Mouse (Mus musculus): ENCODE results near the gene Pigh. TPM values are rescaled to one million over a fixed set of nuclear protein-coding genes. Genes with fewer than 3 reads are reported as not detected.

The Pigh gene
- polyA plus RNA-seq, 1 experiment from 2014 or later = 27.3 TPM

DNA sequence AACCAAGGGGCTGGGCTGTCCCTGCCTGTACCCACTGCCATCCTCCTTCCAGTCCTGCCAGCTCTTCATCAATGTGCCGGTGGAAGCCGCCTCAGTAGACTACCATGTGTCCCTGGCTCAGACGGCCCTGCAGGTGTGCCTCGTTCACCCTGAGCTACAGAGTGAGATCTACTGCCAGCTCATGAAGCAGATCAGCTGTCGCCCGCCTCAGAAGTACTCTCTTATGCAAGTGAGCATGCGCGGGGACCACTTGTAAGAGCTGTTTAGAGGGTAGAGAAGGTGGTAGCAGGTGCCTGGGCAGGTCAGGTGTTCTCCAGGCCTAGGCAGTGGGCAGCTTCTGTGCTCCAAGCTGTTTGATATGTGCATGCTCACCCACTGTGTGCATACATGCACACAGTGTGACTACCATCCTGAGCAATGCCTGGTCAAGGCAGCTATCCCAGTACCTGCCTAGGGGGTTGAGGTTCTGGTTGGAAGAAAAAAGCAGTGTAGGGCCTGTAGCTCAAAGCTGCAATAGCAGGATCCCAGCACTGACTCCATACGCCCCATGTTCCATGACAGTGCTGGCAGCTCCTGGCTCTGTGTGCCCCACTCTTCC is 18.6 kb downstream of the Pigh start:
- Histone ChIP-seq H3K9me3 (ENCODE audit: control insufficient read depth, low read length) (no peaks in the 10 kb centered on the region), H3K36me3 (ENCODE audit: control insufficient read depth, insufficient read depth, low read length) (peaks cover 77% of the 10 kb centered on the region), H3K27ac (ENCODE audit: low read depth) (no peak overlapping the region), H3K9ac (ENCODE audit: low read length) (no peak overlapping the region), H3K4me1 (replicated peaks; ENCODE audit: control insufficient read depth, insufficient read depth, low read length) (no peaks in the 10 kb centered on the region), H3K27me3 (replicated peaks; ENCODE audit: control insufficient read depth, insufficient read depth, low read length) (no peaks in the 10 kb centered on the region), H3K4me3 (ENCODE audit: low read depth, low read length) (no peak overlapping the region), H3K4me2 (ENCODE audit: low read length) (no peak overlapping the region)
- ATAC-seq (replicated peaks; ENCODE audit: low FRiP score, low TSS enrichment, low read depth) = no peak
- no peak for DNase-seq (ENCODE audit: low spot score)
- WGBS = 89% methylated on average over 9 of the region's 9 CpGs

DNA sequence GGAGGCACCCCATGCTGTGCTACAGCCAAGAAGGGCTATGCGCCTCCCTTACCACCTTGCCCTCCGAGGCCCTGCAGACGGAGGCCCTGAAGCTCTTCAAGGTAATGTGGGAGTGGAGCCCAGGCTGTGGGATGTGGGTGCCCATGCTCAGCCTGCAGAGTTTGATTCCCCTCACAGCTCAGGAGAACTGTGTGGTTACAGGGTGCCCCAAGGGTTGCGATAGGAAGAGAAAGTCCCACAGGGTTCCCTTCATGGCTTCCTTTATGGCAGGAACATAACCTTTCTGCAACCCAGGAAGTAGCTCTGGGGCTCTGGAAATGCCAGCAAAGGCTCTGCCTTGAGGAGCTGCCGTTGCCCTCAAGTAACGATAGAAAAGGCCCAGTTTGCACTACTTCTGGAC is 19.5 kb downstream of the Pigh start:
- no peaks in the 10 kb centered on the region for H3K9me3 ChIP-seq (ENCODE audit: control insufficient read depth, low read length)
- 81% methylated on average over 6 of the region's 6 CpGs for WGBS
- no peak overlapping the region for H3K4me3 ChIP-seq (ENCODE audit: low read depth, low read length)
- ATAC-seq (replicated peaks; ENCODE audit: low FRiP score, low TSS enrichment, low read depth) = no peak
- peaks cover 69% of the 10 kb centered on the region for H3K36me3 ChIP-seq (ENCODE audit: control insufficient read depth, insufficient read depth, low read length)
- H3K27me3 ChIP-seq (replicated peaks; ENCODE audit: control insufficient read depth, insufficient read depth, low read length) = no peaks in the 10 kb centered on the region
- H3K9ac ChIP-seq (ENCODE audit: low read length) = no peak overlapping the region
- H3K27ac ChIP-seq (ENCODE audit: low read depth) = no peak overlapping the region
- H3K4me2 ChIP-seq (ENCODE audit: low read length) = no peak overlapping the region
- DNase-seq (ENCODE audit: low spot score) = no peak
- H3K4me1 ChIP-seq (replicated peaks; ENCODE audit: control insufficient read depth, insufficient read depth, low read length) = no peaks in the 10 kb centered on the region

DNA sequence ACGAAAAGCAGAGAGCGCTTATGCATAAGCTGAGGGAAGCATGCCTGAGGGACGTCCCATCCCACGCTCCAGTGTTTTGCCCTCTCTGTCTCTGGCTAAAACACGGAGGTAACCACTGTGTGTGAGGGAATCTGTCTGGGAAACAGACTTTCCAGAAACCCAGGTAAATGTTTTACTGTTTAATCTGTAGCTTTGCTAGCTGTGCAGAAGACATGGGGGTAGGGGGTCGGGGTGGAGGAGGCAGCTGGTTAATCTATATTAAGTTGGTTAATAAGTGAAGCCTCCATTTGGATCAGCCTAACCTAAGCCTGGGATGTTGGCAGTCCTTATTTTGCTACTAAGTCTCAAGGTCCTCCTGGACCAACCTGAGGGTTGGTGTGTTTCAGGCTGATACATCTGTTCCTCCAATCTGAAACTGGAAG is 20.3 kb downstream of the Pigh start:
- WGBS = 88% methylated on average over 6 of the region's 6 CpGs
- Histone ChIP-seq H3K4me2 (ENCODE audit: low read length) (no peak overlapping the region), H3K27ac (ENCODE audit: low read depth) (no peak overlapping the region), H3K4me3 (ENCODE audit: low read depth, low read length) (no peak overlapping the region), H3K4me1 (replicated peaks; ENCODE audit: control insufficient read depth, insufficient read depth, low read length) (no peaks in the 10 kb centered on the region), H3K9ac (ENCODE audit: low read length) (no peak overlapping the region), H3K9me3 (ENCODE audit: control insufficient read depth, low read length) (no peaks in the 10 kb centered on the region), H3K27me3 (replicated peaks; ENCODE audit: control insufficient read depth, insufficient read depth, low read length) (no peaks in the 10 kb centered on the region), H3K36me3 (ENCODE audit: control insufficient read depth, insufficient read depth, low read length) (peaks cover 62% of the 10 kb centered on the region)
- no peak for DNase-seq (ENCODE audit: low spot score)
- no peak for ATAC-seq (replicated peaks; ENCODE audit: low FRiP score, low TSS enrichment, low read depth)

DNA sequence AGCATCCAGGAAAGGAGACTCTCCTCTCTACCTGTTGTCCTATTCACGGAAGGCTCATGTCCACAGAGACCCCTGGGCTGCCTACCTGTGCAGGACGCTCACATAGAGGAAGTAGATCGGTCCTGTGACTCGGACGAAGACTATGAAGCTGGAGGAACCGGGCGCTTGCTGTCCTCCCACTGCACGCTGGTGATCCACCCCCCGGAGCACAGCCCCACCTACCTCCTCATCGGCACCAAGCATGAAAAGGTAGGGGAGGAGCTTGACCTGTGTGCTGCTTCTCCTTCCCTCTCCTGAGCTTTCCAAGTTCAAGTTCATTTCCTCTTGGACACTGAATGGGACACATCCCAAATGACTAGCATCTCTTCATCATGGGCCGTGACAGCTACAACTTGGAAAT is 21.1 kb downstream of the Pigh start:
- peaks cover 61% of the 10 kb centered on the region for H3K36me3 ChIP-seq (ENCODE audit: control insufficient read depth, insufficient read depth, low read length)
- no peaks in the 10 kb centered on the region for H3K9me3 ChIP-seq (ENCODE audit: control insufficient read depth, low read length)
- 92% methylated on average over 11 of the region's 11 CpGs for WGBS
- DNase-seq (ENCODE audit: low spot score) (no peak), ATAC-seq (replicated peaks; ENCODE audit: low FRiP score, low TSS enrichment, low read depth) (no peak)
- H3K4me1 ChIP-seq (replicated peaks; ENCODE audit: control insufficient read depth, insufficient read depth, low read length) = no peaks in the 10 kb centered on the region
- no peak overlapping the region for H3K27ac ChIP-seq (ENCODE audit: low read depth)
- H3K4me3 ChIP-seq (ENCODE audit: low read depth, low read length) = no peak overlapping the region
- no peak overlapping the region for H3K9ac ChIP-seq (ENCODE audit: low read length)
- H3K27me3 ChIP-seq (replicated peaks; ENCODE audit: control insufficient read depth, insufficient read depth, low read length) = no peaks in the 10 kb centered on the region
- no peak overlapping the region for H3K4me2 ChIP-seq (ENCODE audit: low read length)

DNA sequence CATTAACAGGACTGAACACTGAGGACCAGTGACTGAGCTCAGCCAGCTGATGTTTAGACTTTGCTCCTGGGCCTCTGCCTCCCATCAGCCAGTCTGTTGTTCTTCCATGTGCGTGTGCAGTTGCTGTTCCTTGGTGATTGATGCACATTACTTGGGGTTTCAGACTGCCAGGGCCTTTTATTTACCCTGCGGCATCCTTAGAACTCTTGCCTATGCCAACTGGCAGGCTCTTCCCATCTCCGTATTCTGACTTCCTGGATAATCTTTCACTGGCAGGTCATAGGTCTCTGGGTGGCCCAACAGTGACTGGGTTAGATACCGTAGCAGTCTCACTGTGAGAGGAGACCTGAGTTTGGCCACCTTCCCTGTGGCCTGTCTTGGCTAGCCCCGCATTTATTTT is 21.9 kb downstream of the Pigh start:
- H3K27me3 ChIP-seq (replicated peaks; ENCODE audit: control insufficient read depth, insufficient read depth, low read length) = no peaks in the 10 kb centered on the region
- H3K4me2 ChIP-seq (ENCODE audit: low read length) = no peak overlapping the region
- no peaks in the 10 kb centered on the region for H3K9me3 ChIP-seq (ENCODE audit: control insufficient read depth, low read length)
- H3K9ac ChIP-seq (ENCODE audit: low read length) = no peak overlapping the region
- H3K27ac ChIP-seq (ENCODE audit: low read depth) = no peak overlapping the region
- H3K36me3 ChIP-seq (ENCODE audit: control insufficient read depth, insufficient read depth, low read length) = peaks cover 54% of the 10 kb centered on the region
- no peaks in the 10 kb centered on the region for H3K4me1 ChIP-seq (replicated peaks; ENCODE audit: control insufficient read depth, insufficient read depth, low read length)
- 86% methylated on average over 5 of the region's 5 CpGs for WGBS
- no peak for DNase-seq (ENCODE audit: low spot score)
- no peak overlapping the region for H3K4me3 ChIP-seq (ENCODE audit: low read depth, low read length)
- ATAC-seq (replicated peaks; ENCODE audit: low FRiP score, low TSS enrichment, low read depth) = no peak

DNA sequence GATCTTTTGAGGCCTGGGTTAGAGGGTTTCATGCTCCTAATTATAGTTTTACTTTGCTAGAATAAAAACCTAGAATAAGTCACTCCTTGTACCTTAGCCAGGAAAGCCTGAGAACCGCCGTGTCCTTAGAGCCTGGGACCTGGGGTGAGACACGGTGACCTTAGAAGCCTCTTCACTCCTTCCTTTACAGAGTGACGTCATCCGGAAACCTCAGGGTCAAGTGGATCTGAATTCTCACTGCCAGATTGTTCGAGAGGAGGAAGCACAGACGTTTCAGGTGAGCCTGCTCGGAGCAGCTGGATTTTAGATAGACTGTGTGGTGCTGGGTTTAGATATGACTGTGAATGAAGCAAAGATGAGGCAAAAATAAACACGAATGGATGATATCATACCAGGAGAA is 23.0 kb downstream of the Pigh start:
- H3K27me3 ChIP-seq (replicated peaks; ENCODE audit: control insufficient read depth, insufficient read depth, low read length) = no peaks in the 10 kb centered on the region
- WGBS = 79% methylated on average over 9 of the region's 9 CpGs
- H3K4me3 ChIP-seq (ENCODE audit: low read depth, low read length) = no peak overlapping the region
- DNase-seq (ENCODE audit: low spot score) = no peak
- ATAC-seq (replicated peaks; ENCODE audit: low FRiP score, low TSS enrichment, low read depth) = no peak
- H3K36me3 ChIP-seq (ENCODE audit: control insufficient read depth, insufficient read depth, low read length) = peaks cover 52% of the 10 kb centered on the region
- H3K27ac ChIP-seq (ENCODE audit: low read depth) = no peak overlapping the region
- no peak overlapping the region for H3K9ac ChIP-seq (ENCODE audit: low read length)
- no peaks in the 10 kb centered on the region for H3K9me3 ChIP-seq (ENCODE audit: control insufficient read depth, low read length)
- H3K4me2 ChIP-seq (ENCODE audit: low read length) = no peak overlapping the region
- no peaks in the 10 kb centered on the region for H3K4me1 ChIP-seq (replicated peaks; ENCODE audit: control insufficient read depth, insufficient read depth, low read length)

DNA sequence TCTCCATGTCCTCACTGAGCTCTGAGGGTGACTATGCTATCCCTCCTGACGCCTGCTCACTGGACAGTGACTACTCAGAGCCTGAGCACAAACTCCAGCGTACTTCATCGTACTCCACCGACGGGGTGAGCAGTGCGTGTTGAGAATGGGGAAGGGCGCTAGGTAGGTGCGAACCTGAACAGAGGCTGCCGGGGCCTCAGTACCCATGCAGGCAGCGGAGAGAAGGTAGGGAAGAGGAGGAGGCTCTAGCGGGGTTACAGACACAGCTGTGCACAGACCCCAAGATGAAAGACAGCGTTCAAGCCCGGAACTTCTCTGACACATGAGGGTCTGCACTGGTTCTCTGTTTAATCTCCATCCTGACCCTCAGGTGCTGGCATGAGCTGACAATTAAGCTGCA is 25.0 kb downstream of the Pigh start:
- DNase-seq (ENCODE audit: low spot score) (no peak), ATAC-seq (replicated peaks; ENCODE audit: low FRiP score, low TSS enrichment, low read depth) (no peak)
- H3K4me3 ChIP-seq (ENCODE audit: low read depth, low read length) = no peak overlapping the region
- no peak overlapping the region for H3K4me2 ChIP-seq (ENCODE audit: low read length)
- no peak overlapping the region for H3K9ac ChIP-seq (ENCODE audit: low read length)
- 79% methylated on average over 13 of the region's 13 CpGs for WGBS
- no peak overlapping the region for H3K27ac ChIP-seq (ENCODE audit: low read depth)
- peaks cover 40% of the 10 kb centered on the region for H3K36me3 ChIP-seq (ENCODE audit: control insufficient read depth, insufficient read depth, low read length)
- H3K27me3 ChIP-seq (replicated peaks; ENCODE audit: control insufficient read depth, insufficient read depth, low read length) = no peaks in the 10 kb centered on the region
- no peaks in the 10 kb centered on the region for H3K4me1 ChIP-seq (replicated peaks; ENCODE audit: control insufficient read depth, insufficient read depth, low read length)
- H3K9me3 ChIP-seq (ENCODE audit: control insufficient read depth, low read length) = no peaks in the 10 kb centered on the region

DNA sequence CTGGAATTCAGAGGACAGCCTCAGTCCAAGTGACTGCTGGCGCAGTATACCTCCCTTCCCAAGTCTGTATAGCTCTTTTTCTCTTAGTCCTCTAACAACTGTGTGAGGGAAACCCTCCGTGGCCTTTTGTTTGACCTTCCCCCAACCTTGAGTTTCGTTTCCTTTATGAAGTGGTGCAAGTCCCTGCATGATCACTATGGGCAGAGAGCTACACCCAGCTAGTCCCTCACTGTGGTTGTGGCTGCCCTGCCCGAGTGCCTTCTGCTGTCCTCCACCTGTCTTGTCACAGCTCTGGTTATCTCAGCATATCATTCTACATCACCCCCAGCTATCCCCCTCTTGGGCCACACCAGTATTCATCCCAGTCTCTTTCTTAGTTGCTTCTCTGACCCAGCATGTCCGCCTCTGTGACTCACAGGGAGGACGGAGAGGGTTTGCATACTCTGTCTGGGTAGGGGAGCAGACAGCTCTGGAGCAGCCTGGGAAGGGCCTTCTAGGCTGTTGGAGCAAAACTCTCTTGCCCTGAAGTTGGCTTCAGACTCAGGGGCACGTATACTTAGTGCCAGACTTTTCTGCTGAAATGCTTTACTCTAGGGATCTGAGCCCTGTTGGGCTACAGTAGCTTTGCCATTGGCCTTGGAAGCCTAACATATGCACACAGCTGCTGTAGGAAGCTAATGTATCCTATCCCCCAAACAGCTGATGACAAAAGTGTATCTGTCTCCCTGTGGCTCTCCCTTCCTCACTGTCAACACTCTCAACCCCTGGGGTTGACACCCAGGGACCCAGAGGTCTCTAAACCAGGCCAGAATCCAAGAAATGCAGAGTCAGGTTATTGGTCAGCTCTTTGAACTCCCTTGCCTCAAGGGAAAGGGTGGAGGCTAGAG is 28.4 kb downstream of the Pigh start:
- DNase-seq (ENCODE audit: low spot score) (no peak), ATAC-seq (replicated peaks; ENCODE audit: low FRiP score, low TSS enrichment, low read depth) (no peak)

DNA sequence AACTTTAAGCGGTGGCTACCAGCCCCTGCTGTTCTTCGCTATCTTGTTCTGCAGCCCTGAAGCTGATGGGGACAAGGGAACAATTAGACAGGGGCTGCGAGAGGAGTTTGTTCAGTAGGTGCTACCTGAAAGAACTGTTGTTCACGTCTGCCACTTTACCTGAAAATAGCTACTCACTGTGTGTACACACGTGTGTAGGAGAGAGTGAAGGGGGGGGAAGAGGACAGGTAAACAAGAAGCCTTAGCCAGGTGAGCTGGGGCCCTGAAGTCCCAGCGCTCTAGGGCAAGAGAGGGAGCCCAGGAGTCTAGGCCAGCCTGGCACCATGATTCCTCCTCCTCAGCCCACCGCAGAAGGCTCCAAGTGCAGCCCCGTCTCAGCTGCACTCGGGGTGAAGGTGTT is 29.3 kb downstream of the Pigh start:
- ATAC-seq (replicated peaks; ENCODE audit: low FRiP score, low TSS enrichment, low read depth) = no peak
- H3K27me3 ChIP-seq (replicated peaks; ENCODE audit: control insufficient read depth, insufficient read depth, low read length) = no peaks in the 10 kb centered on the region
- H3K4me1 ChIP-seq (replicated peaks; ENCODE audit: control insufficient read depth, insufficient read depth, low read length) = no peaks in the 10 kb centered on the region
- H3K36me3 ChIP-seq (ENCODE audit: control insufficient read depth, insufficient read depth, low read length) = peaks cover 18% of the 10 kb centered on the region
- no peak overlapping the region for H3K27ac ChIP-seq (ENCODE audit: low read depth)
- H3K9ac ChIP-seq (ENCODE audit: low read length) = no peak overlapping the region
- H3K9me3 ChIP-seq (ENCODE audit: control insufficient read depth, low read length) = no peaks in the 10 kb centered on the region
- no peak for DNase-seq (ENCODE audit: low spot score)
- WGBS = 86% methylated on average over 9 of the region's 9 CpGs
- no peak overlapping the region for H3K4me2 ChIP-seq (ENCODE audit: low read length)
- no peak overlapping the region for H3K4me3 ChIP-seq (ENCODE audit: low read depth, low read length)

More for the DNA sequence above, 28.4 kb downstream of the Pigh start:
- H3K4me1 ChIP-seq (replicated peaks; ENCODE audit: control insufficient read depth, insufficient read depth, low read length) = no peaks in the 10 kb centered on the region
- 76% methylated on average over 7 of the region's 7 CpGs for WGBS
- peaks cover 15% of the 10 kb centered on the region for H3K36me3 ChIP-seq (ENCODE audit: control insufficient read depth, insufficient read depth, low read length)
- no peaks in the 10 kb centered on the region for H3K27me3 ChIP-seq (replicated peaks; ENCODE audit: control insufficient read depth, insufficient read depth, low read length)
- no peaks in the 10 kb centered on the region for H3K9me3 ChIP-seq (ENCODE audit: control insufficient read depth, low read length)
- no peak overlapping the region for H3K4me2 ChIP-seq (ENCODE audit: low read length)
- H3K27ac ChIP-seq (ENCODE audit: low read depth) = no peak overlapping the region
- H3K4me3 ChIP-seq (ENCODE audit: low read depth, low read length) = no peak overlapping the region
- H3K9ac ChIP-seq (ENCODE audit: low read length) = no peak overlapping the region

Measured in intestine, embryonic 14.5 days (tissue).